Mouse (Mus musculus): ENCODE measurements around the gene Sash1. TPM values are rescaled to one million over a fixed set of nuclear protein-coding genes. Genes with fewer than 3 reads are reported as not detected.

The Sash1 gene
- total RNA-seq, 2 experiments from 2014 or later: 46.9 to 55.4 TPM

GRCm38 (mm10) chr10:8845230-8845770, 40.6 kb downstream of the Sash1 start:
- TF ChIP-seq CTCF (IDR thresholded peaks at IDR 0.05): no peak
- Histone ChIP-seq H3K4me3 (no peak overlapping the region), H3K27ac (no peak overlapping the region)
- DNase-seq (ENCODE audit: extremely low spot score in 1 of 2, low spot score in 2 of 2): no peak
- intact Hi-C loops (cut with DNase I): no loop called here

- intact Hi-C loops (cut with DNase I): loop anchor here (5.0 kb wide), 1 partner anchor 132 kb away; no protein-coding TSS in a partner anchor
- Histone ChIP-seq H3K4me3 (no peak overlapping the region), H3K27ac (no peak overlapping the region)
- no peak for DNase-seq (ENCODE audit: extremely low spot score in 1 of 2, low spot score in 2 of 2)
- TF ChIP-seq CTCF (IDR thresholded peaks at IDR 0.05): no peak
Measured at GRCm38 (mm10) chr10:8839956-8840355, 45.9 kb downstream of the Sash1 start.

GRCm38 (mm10) chr10:8833816-8834464, 51.9 kb downstream of the Sash1 start:
- peak; percentile 66 for TF ChIP-seq CTCF (IDR thresholded peaks at IDR 0.05)
- Histone ChIP-seq H3K27ac (no peak overlapping the region), H3K4me3 (no peak overlapping the region)
- peak in 1 of 2 experiments; percentile 41 for DNase-seq (ENCODE audit: extremely low spot score in 1 of 2, low spot score in 2 of 2)
- intact Hi-C loops (cut with DNase I): no loop called here

DNA sequence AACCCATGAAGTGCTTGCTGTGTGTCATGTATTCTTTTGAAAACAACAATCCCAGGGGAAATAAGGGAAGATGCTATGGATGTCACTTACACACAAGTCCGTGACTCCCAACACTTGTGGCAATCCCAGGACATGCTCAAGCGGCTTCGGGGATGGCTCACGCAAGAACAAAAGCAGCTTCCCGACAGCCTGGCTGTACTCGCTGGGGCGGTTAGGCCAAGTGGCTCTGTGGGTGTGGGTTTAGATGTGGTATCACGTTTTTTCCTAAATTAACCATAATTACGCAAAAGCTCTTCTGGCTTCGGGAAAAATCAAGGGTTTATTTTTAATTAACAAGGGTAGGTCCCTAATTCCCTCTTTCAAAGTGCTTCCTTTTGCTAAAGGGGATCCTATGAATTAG, 59.6 kb downstream of the Sash1 start:
- no peak overlapping the region for H3K27ac ChIP-seq
- H3K4me3 ChIP-seq: no peak overlapping the region
- TF ChIP-seq CTCF (IDR thresholded peaks at IDR 0.05): no peak
- DNase-seq (ENCODE audit: extremely low spot score in 1 of 2, low spot score in 2 of 2): no peak
- intact Hi-C loops (cut with DNase I): no loop called here

DNA sequence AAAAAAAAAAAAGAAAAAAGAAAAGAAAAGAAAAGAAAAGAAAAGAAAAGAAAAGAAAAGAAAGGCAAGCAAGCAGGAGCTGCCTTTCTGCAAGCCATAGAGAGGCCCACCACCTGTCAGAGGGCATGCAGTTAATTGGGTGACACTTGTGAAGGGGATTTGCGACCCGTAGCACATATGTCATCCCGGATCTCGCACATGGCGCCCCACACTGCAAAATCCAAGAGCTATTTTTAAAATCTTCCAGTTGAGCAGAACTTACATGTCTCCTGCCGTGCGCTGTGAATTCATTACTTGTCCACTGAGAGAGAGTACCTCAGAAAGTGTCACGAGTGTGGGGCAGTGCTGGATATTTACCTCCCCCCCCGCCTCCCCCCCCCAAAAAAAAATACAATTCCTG, 60.0 kb downstream of the Sash1 start:
- Histone ChIP-seq H3K27ac (no peak overlapping the region), H3K4me3 (no peak overlapping the region)
- TF ChIP-seq CTCF (IDR thresholded peaks at IDR 0.05): no peak
- intact Hi-C loops (cut with DNase I): no loop called here
- no peak for DNase-seq (ENCODE audit: extremely low spot score in 1 of 2, low spot score in 2 of 2)

GRCm38 (mm10) chr10:8818066-8818465, 67.8 kb downstream of the Sash1 start:
- no peak overlapping the region for H3K27ac ChIP-seq
- intact Hi-C loops (cut with DNase I): no loop called here
- H3K4me3 ChIP-seq: no peak overlapping the region
- TF ChIP-seq CTCF (IDR thresholded peaks at IDR 0.05): no peak
- DNase-seq (ENCODE audit: extremely low spot score in 1 of 2, low spot score in 2 of 2): no peak

GRCm38 (mm10) chr10:8813984-8814578, 71.8 kb downstream of the Sash1 start:
- TF ChIP-seq CTCF (IDR thresholded peaks at IDR 0.05): no peak
- no peak overlapping the region for H3K4me3 ChIP-seq
- intact Hi-C loops (cut with DNase I): no loop called here
- no peak for DNase-seq (ENCODE audit: extremely low spot score in 1 of 2, low spot score in 2 of 2)
- no peak overlapping the region for H3K27ac ChIP-seq

- H3K4me3 ChIP-seq: no peak overlapping the region
- no peak overlapping the region for H3K27ac ChIP-seq
- TF ChIP-seq CTCF (IDR thresholded peaks at IDR 0.05): no peak
- DNase-seq (ENCODE audit: extremely low spot score in 1 of 2, low spot score in 2 of 2): no peak
- intact Hi-C loops (cut with DNase I): no loop called here
Measured at GRCm38 (mm10) chr10:8813259-8813658, 72.6 kb downstream of the Sash1 start.

GRCm38 (mm10) chr10:8812807-8813206, 73.1 kb downstream of the Sash1 start:
- no peak for TF ChIP-seq CTCF (IDR thresholded peaks at IDR 0.05)
- intact Hi-C loops (cut with DNase I): no loop called here
- no peak overlapping the region for H3K27ac ChIP-seq
- no peak for DNase-seq (ENCODE audit: extremely low spot score in 1 of 2, low spot score in 2 of 2)
- no peak overlapping the region for H3K4me3 ChIP-seq

DNA sequence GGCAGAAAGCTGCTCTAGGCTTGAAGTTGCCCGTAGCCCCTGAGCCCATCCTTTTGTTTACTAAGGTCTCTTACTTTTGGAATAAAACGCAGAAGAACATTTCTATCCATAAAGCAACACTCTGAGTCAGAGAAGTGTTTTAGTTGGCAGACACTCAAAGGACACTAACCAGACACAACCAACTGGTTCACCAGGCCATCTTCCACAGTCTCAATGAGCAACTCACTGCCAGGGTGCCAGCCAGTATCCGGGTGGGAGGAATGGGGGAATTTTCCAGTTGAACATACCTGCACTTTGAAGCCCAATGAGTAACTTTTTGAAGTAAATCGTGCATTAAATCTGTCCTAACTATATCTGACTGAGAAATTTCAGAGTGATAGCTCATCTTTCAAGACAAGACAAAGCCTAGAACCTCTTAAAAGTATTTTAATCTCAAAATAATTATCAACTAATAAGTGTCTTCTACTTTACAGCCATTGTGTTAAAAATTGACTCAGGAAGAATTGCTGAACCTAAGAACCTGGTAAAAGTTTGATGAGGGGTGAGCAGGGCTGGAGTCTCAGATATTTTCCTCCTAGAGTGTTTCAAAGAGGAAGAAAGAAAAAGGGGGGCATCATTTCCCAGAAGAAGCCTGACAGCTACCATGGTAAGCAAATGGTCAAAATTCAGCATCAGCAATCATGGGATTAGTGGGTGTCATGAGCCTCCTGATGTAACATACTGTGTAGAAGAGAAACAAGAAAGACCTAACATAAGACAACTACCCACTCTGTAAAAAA, 74.4 kb downstream of the Sash1 start:
- no peak for DNase-seq (ENCODE audit: extremely low spot score in 1 of 2, low spot score in 2 of 2)
- TF ChIP-seq CTCF (IDR thresholded peaks at IDR 0.05): no peak
- H3K4me3 ChIP-seq: no peak overlapping the region
- H3K27ac ChIP-seq: no peak overlapping the region
- intact Hi-C loops (cut with DNase I): no loop called here

GRCm38 (mm10) chr10:8810496-8810895, 75.4 kb downstream of the Sash1 start:
- no peak overlapping the region for H3K4me3 ChIP-seq
- TF ChIP-seq CTCF (IDR thresholded peaks at IDR 0.05): no peak
- intact Hi-C loops (cut with DNase I): no loop called here
- no peak for DNase-seq (ENCODE audit: extremely low spot score in 1 of 2, low spot score in 2 of 2)
- no peak overlapping the region for H3K27ac ChIP-seq

DNA sequence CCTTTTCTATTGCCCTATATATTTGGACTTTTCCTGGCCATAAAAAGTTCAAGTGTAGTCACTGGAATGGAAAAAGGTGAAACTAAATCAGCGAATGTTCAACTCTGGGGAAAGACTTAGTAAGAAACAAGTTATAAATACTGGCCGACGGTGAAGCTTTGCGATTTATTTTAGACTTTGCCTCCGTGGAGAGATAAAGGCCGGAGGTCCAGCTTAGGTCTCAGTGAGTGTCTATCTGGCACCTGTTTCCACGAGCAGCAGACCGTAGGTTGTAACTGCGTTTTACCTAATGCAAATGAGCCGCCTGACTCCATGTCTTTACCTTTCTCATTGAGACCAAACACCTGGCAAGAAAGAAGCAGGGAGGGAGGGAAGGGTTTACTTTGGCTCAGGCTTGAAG, 77.5 kb downstream of the Sash1 start:
- TF ChIP-seq CTCF (IDR thresholded peaks at IDR 0.05): no peak
- H3K4me3 ChIP-seq: no peak overlapping the region
- H3K27ac ChIP-seq: no peak overlapping the region
- intact Hi-C loops (cut with DNase I): no loop called here
- DNase-seq (ENCODE audit: extremely low spot score in 1 of 2, low spot score in 2 of 2): no peak
